Mouse (Mus musculus) mouse embryonic stem cell (cell line): ENCODE data around the gene Parp11.

ENCODE experiments used
- in situ Hi-C, 2 experiments: fragments of 300-500 bp; cut with MboI; formaldehyde crosslinking; loops; 1 replicate in 1 of 2; 3 replicates in 1 of 2; pipeline ENCODE4 v1.14.3; 2019 to 2020; ENCODE audit warnings: low sequenced_read_pairs in 2 of 2, low pct_unique_long_range_greater_than_20kb in 1 of 2, mixed read lengths in 1 of 2; ENCODE audit not compliant: unreplicated experiment in 1 of 2

Gene Parp11

DNA sequence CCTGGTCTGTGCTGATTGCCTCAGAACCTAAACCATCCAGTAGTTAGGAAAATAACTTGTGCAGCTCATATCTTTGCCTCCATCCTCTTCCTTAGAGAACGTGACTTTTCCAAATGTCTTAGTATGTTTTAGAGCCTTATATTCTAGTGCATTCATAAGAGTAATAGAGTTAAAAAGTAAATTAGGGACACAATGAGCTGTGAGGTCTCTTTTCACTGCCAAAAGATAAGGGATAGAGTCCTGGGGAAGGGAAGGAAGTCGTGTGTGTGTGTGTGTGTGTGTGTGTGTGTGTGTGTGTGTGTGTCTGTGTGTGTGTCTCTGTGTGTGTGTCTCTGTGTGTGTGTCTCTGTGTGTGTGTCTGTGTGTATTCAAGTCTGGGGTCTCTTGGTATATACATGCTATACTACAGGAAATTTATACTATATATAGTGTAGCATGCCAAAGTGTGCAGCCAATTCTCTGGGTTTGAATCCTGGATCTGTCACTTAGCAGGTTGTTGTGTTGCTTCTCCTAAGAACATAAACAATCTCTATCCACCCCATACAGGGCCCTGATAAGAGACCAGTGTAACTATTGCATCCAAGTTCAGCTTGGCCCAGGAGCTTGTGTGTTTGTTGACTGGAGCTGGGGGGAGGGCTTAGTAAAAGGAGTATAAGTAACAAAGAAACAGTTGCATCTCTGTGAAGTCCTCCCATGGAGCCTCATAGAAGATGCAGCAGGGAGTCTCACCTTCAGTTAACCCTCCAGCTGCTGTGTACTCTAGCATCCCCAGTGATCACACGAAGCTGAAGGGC, 85.0 kb downstream of the Parp11 start:
- in situ Hi-C loops = no loop called here

DNA sequence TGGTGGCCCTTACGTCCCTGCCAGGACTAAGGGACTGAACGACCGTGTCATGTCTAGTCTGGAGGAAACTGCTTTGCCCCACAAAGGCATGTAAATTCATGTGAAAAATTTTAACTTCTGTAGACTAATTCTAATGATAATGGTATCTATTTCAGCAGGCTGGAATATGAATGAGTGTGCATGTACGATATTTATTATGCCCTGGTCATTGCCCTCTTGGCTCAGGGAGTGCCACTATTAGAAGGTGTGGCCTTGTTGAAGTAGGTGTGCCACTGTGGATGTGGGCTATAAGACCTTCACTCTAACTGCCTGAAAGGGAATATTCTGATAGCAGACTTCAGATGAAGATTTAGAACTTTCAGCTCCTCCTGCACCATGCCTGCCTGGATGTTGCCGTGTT, 85.7 kb downstream of the Parp11 start:
- in situ Hi-C loops = no loop called here

DNA sequence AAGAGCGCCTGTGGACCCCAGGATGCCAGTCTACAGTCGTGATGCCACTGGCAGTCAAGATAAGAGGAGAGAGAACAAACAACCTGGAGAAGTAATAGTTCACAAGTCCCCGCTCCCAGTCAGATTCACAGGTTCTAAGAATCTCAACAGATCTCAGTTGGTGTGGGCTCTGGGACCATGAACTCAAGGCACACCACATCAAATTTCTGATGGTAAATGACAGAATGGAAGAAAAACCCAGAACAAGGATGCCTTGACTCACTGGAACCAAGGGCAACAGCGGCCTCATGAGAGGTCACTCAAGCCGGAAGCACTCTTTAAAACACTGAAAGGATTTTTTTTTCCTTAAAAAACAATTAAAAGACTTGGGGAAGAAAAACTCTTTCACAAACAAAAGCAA, 87.1 kb downstream of the Parp11 start:
- in situ Hi-C loops = no loop called here

DNA sequence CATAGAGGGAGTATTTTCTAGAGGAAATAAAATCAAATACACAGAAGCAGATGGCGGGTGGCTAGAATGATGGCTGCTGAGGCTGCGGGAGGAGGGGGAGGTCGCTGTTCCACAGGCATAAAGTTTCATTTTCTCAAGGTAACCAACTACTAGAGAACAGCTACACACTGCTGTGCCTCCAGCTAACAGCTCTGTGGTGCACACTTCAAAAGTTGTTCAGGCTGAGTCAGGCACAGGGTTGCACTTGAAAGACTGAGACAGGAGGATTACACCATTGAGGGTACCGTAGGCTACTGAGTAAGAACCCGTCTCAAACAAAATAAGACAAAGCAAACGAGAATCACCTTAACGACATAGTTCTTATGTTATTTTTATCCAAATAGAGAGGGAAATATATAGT, 90.4 kb downstream of the Parp11 start:
- in situ Hi-C loops = no loop called here

DNA sequence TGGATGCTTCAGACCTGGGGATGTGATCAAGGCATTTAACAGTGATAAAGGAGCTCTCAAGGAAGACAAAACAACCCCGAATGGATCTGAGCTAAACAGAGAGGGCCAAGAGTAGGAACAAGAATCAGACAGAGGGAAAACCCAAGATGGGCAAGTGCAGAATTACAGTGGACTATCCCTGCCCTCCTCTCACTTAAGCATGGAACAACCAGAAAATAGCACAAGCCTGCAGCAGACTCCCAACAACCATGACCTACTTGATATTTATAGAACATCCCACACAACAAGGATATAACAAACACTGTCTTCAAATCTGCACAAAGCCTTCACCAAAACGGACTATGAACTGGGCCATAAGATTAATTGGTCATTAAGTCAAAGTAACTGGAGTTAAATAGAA, 91.5 kb downstream of the Parp11 start:
- in situ Hi-C loops = no loop called here

DNA sequence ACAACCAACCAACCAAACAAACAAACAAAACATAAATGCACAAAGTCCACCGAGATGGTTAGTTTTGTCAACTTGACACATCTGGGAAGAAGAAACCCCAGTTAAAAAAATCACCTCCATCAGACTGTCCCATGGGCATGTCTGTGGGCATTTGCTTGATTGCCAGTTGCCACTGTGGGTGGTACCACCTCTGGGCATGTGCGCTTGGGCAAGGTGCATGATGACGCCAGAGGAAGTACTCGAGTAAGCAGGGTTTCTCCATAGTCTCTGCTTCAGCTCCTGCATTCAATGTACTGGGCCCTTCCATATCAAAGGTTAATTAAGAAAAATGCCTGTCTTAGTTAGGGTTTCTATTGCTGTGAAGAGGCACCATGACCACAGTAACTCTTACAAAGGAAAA, 92.6 kb downstream of the Parp11 start:
- in situ Hi-C loops = no loop called here

DNA sequence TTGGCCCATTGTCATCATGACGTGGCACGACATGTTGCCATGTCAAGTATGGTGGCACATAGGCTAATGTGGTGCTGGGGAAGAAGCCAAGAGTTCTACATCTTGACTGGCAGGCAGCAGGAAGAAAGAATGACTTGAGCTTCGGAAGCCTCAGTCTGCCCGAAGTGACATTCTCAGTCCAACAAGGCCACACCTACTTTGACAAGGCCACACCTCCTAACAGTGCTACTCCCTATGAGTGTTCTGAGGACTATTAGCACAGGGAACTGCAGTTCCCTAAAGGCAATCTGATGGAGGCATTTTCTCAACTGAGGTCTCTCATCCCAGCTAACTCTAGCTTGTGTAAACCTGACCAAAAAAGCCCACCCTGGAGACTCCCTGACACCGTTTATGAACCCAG, 93.0 kb downstream of the Parp11 start:
- in situ Hi-C loops = no loop called here

DNA sequence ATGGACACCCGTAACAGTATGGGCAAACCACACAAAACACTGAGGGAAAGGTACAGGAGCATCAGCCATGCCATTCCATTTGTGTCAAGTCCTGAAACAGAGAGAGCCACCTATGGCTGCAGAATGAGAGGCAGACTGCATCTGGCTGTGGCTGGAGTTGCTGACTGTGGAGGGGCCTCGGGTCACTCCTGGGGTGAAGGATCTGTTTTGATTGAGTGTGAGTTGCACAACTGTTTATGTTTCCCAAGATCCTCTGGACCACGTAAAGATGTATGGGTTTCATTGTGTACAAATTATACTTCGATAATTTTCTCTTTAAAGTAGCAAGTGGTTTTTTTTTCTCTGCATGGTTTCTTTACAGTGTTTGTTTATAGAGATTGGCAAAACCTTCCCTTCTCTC, 93.9 kb downstream of the Parp11 start:
- in situ Hi-C loops = no loop called here

DNA sequence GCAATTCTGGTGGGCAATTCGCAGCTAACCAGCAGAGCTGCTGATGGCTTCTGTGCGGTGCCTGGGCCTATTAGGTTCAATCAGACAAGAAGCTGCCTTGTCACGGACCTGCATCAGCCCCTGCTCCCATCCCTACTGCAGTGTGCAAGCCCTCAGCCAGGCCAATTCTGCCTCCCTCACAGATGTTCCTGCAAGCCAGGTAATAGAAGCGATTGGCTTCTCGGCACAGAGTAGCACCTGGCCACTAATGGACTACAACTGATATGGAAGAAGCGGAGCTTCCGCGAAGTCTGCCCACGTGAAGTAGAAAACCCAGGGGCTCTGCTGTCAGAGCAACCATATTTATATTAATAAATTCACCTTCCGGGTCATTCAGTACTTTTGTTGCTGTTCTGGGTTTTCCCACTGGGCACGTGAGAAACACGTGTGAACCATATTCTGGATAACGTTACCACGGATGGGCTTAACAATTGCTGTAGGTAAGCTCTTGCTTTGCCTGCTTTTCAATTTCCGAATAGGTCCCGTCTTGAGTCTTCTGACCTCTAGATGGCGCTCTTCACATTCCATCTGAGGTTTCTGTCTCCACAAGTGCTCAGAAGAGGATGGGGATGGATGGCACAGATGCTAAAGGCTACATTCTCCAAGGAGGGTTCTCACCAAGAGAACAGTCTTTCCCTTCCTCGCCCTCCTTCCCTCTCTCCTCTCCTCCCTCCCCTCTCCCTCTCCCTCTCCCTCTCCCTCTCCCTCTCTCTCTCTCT, 95.2 kb downstream of the Parp11 start:
- in situ Hi-C loops = no loop called here
